Mouse (Mus musculus): ENCODE results near the gene Nom1.

DNA sequence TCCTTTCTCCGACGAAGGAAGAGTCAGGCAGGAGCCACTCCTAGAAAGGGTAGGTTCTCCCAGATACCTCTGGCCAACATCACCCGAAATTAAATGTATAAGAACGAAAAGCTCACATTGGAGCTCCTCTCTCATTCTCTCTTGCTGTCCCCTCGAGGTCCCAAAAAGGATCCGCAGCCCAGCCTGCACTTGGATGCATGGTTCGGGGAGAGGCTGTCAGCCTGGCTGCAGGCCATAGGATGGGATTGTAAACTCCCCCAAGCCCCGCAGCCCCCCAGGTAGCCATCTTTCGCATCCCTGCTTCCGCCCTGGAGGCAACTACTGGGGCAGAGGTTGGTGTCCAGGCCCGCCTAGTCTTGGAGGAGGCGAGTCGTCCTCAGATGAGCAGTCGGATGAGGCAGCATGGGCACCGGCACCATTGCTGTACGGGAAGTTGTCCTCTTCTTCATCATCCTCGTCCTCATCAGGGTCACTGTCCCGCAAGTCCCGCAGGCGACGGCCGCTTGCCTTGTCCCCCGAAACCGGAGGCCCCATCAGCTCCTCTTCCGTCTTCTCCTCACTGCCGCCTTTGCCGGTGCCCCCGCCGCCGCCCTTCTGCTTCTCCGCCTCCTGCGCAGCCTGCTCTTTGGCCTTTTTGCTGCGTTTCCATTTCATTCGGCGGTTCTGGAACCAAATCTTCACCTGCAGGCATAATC lies 39.2 kb downstream of the Nom1 start:
- no peak for TF ChIP-seq CTCF (IDR thresholded peaks at IDR 0.05; ENCODE audit: low read depth, low read length)
- no peak for TF ChIP-seq POLR2A (IDR thresholded peaks at IDR 0.05; ENCODE audit: extremely low read depth, insufficient read depth, low read length)

Measured in liver, adult 2 months (tissue).